Mouse (Mus musculus) hindbrain, embryonic 16.5 days (tissue): ENCODE results near the gene Napsa. TPM values are rescaled to one million over a fixed set of nuclear protein-coding genes. Genes with fewer than 3 reads are reported as not detected.

ENCODE experiments used
- ATAC-seq: fragments of 200-750 bp; cut with Nextera tagmentation; 2 replicates; pipeline ENCODE4 v1.8.0; 2017; ENCODE audit warnings: moderate TSS enrichment, moderate library complexity
- H3K27ac ChIP-seq: fragments of 300-500 bp; sonication (generic); 2 replicates; pipeline ENCODE4 v1.5.1; 2014; ENCODE audit warnings: low read depth, mild to moderate bottlenecking, control low read depth, low read length, moderate library complexity
- H3K27me3 ChIP-seq: fragments of 300-500 bp; sonication (generic); replicated peaks from 2 replicates; pipeline ENCODE4 v1.6.1; 2014; ENCODE audit warnings: low read length; ENCODE audit not compliant: control insufficient read depth, insufficient read depth
- H3K36me3 ChIP-seq: fragments of 300-500 bp; sonication (generic); 2 replicates; pipeline ENCODE4 v1.6.1; 2014; ENCODE audit warnings: mild to moderate bottlenecking, low read length, moderate library complexity, mixed read lengths; ENCODE audit not compliant: control insufficient read depth, insufficient read depth
- H3K4me1 ChIP-seq: fragments of 300-500 bp; sonication (generic); 2 replicates; pipeline ENCODE4 v1.6.1; 2014; ENCODE audit warnings: low read depth, low read length; ENCODE audit not compliant: control insufficient read depth, insufficient read depth
- H3K4me2 ChIP-seq: fragments of 300-500 bp; sonication (generic); 2 replicates; pipeline ENCODE4 v1.6.1; 2014; ENCODE audit warnings: mild to moderate bottlenecking, low read length, control low read depth, moderate library complexity
- H3K4me3 ChIP-seq: fragments of 300-500 bp; sonication (generic); 2 replicates; pipeline ENCODE4 v1.5.1; 2014; ENCODE audit warnings: mild to moderate bottlenecking, low read length, control low read depth, moderate library complexity
- H3K9ac ChIP-seq: fragments of 300-500 bp; sonication (generic); 2 replicates; pipeline ENCODE4 v1.6.1; 2014; ENCODE audit warnings: low read depth, mild to moderate bottlenecking, control low read depth, low read length, moderate library complexity
- H3K9me3 ChIP-seq: fragments of 300-500 bp; sonication (generic); 2 replicates; pipeline ENCODE4 v1.6.1; 2014; ENCODE audit warnings: mild to moderate bottlenecking, low read length, moderate library complexity; ENCODE audit not compliant: control insufficient read depth
- WGBS: fragments of 180-500 bp; shearing (Covaris S2); extraction: QIAGEN DNeasy Blood & Tissue Kit; methylation state at CpG from one replicate; pipeline ENCODE4 v1.1.7; 2014; 5-methylcytosine and 5-hydroxymethylcytosine counted together
- polyA plus RNA-seq: library from polyadenylated mRNA; unstranded; fragments of >200 nt; fragmentation: Nextera tagmentation; extraction: Ambion mirVana; gene quantifications from 2 replicates; pipeline ENCODE4 v1.2.1, GENCODE M21; 2015

Gene Napsa
- polyA plus RNA-seq, 1 experiment from 2014 or later: 1.6 TPM

DNA sequence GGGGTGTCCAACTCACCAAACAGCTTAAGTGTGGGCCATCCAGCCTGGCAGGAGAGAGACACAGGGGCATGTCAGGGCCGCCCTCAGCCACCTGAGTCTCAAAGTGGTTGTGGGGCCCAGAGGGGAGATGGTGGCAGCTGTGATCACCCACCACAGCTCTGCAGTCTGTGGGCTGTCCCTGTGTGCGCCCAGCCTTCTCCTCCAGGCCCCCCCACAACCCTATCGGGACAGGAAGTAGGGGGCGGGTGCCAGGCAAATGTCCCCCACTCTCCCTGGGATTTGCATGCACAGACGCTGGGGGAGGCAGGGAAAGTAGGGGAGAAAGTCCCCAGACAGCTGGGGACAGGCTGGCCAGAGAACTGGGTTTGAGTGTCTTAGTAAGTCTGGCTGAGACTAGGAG, 41.0 kb upstream of the Napsa start:
- 52% methylated on average over 5 of the region's 5 CpGs for WGBS

GRCm38 (mm10) chr7:44531946-44532732, 40.0 kb upstream of the Napsa start, which contains the start of gene Spib:
TSS of gene Spib (minus strand) at chr7:44532071.
- Histone ChIP-seq H3K9me3 (no peaks in the 10 kb centered on the region), H3K27me3 (0 out of 2 replicates have a peak, but pooled peaks cover 4% of the 10 kb centered on the region), H3K36me3 (no peaks in the 10 kb centered on the region), H3K4me3 (no peak within 1 kb of the TSS), H3K4me1 (peaks cover 7% of the 10 kb centered on the region; the same call in 1 of the 2 replicates), H3K4me2 (no peak within 1 kb of the TSS), H3K9ac (no peak within 1 kb of the TSS), H3K27ac (no peak within 1 kb of the TSS)
- WGBS: 81% methylated on average over 4 of the region's 4 CpGs
- ATAC-seq: no peak

More for the DNA sequence above, 41.0 kb upstream of the Napsa start:
- Histone ChIP-seq H3K27ac (no peak overlapping the region), H3K9me3 (no peaks in the 10 kb centered on the region), H3K27me3 (0 out of 2 replicates have a peak, but pooled peaks cover 4% of the 10 kb centered on the region), H3K4me2 (no peak overlapping the region), H3K4me1 (peaks cover 7% of the 10 kb centered on the region; the same call in 1 of the 2 replicates), H3K4me3 (no peak overlapping the region), H3K36me3 (no peaks in the 10 kb centered on the region), H3K9ac (no peak overlapping the region)
- no peak for ATAC-seq

DNA sequence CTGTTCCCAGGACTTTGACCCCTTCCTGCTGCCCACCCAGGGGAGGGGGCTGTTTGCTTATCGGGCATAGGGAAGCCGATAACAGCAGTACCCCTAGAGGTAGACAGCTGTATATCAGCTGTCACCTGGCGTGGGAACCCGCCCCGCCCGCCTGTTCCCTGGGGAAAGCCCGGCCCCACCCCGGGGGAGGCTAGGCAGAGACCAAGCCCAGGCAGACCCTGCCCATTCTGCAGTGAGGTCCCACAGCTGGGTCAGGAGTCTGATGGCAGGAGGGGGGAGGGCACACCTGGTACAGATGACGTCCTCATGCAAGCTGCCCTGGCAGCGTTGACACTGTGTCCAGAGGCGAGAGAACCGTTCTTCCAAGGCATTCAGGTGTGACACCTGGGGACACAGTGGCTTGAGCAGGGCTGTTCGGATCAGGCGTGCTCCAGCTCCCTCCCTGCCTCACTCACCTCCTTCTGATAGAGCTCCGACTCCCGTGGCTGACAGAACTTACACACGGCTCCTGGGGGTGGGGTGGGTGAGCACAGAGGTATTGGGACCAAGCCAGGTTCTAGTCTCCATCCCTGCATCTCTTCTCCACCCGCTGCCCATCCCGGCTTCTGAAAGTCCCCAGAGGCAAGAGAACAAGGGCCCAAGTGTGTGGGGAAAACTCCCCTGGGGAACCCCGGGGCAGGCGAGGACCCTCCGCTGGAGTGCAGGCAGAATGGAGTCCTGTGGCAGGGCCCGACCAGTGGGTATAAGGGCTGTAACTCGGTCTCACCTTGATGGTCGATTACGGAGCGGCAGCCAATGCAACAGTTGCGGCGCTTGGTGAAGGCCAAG, 39.0 kb upstream of the Napsa start:
- 0 out of 2 replicates have a peak, but pooled peaks cover 4% of the 10 kb centered on the region for H3K27me3 ChIP-seq
- H3K36me3 ChIP-seq: no peaks in the 10 kb centered on the region; the same call in 1 of the 2 replicates
- 93% methylated on average over 28 of the region's 29 CpGs for WGBS
- H3K4me1 ChIP-seq: peaks cover 2% of the 10 kb centered on the region; the same call in 1 of the 2 replicates
- no peak overlapping the region for H3K4me3 ChIP-seq
- no peak for ATAC-seq
- H3K9ac ChIP-seq: no peak overlapping the region
- no peak overlapping the region for H3K27ac ChIP-seq
- no peaks in the 10 kb centered on the region for H3K9me3 ChIP-seq
- no peak overlapping the region for H3K4me2 ChIP-seq

DNA sequence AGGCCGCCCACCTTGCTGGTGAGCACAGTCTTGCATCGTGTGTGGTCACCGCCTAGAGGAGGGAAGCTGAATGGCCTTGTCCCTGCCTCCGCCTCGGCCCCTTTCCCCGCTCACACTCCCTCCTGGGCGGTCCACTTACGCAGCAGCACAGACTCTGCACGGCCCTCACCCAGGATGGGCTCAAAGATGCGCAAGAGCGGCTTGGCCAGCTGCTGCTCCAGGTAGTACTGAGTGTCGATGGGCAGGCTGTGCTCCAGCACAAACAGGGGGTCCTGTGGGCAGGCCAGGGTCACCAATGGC, 38.5 kb upstream of the Napsa start:
- no peak for ATAC-seq
- Histone ChIP-seq H3K9me3 (no peaks in the 10 kb centered on the region), H3K27me3 (0 out of 2 replicates have a peak, but pooled peaks cover 4% of the 10 kb centered on the region), H3K4me3 (no peak overlapping the region), H3K9ac (no peak overlapping the region), H3K36me3 (no peaks in the 10 kb centered on the region; the same call in 1 of the 2 replicates), H3K4me2 (no peak overlapping the region), H3K27ac (no peak overlapping the region), H3K4me1 (no peaks in the 10 kb centered on the region)
- 75% methylated on average over 12 of the region's 12 CpGs for WGBS

GRCm38 (mm10) chr7:44534242-44534641, 37.9 kb upstream of the Napsa start:
- no peak overlapping the region for H3K4me2 ChIP-seq
- H3K9ac ChIP-seq: no peak overlapping the region
- no peaks in the 10 kb centered on the region; the same call in 1 of the 2 replicates for H3K36me3 ChIP-seq
- ATAC-seq: no peak
- H3K27me3 ChIP-seq: no peaks in the 10 kb centered on the region
- no peak overlapping the region for H3K4me3 ChIP-seq
- no peak overlapping the region for H3K27ac ChIP-seq
- no peaks in the 10 kb centered on the region for H3K4me1 ChIP-seq
- whole genome bisulfite sequencing: 88% methylated on average over 13 of the region's 13 CpGs
- H3K9me3 ChIP-seq: no peaks in the 10 kb centered on the region

DNA sequence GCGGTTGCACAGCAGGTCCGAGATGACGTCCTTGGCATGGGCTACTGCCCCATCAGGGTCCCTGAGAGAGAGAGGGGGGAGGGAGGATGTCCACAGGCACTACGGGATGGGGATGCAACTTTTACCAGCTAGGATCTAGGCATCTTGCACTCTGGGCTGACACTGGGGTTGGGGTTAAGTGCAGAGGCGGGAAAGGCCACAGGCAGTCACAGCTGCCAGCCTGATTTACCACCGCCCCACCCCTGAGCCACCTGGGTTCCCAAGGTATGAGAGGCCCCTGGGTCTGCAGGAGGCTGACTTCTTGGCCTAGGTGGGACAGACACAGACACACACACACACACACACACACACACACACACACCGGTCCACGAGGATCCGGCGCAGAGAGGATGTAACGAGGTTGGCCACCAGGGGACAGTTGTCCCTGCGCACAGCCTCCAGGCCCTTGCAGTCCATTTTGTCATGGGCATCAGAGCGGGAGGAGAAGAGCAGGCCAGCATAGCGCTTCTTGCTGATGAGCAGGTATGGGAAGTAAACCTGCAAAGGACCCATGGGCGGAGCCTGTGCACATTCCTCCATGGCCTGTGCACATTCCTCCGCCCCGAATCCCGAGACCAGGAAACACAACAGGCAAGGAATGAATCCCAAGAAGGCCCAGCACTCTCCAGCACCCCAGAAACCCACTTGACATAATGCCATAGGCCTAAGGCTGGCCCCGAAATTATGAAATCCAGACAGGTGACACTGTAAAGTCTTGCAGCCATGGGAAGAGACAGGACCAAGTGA, 37.3 kb upstream of the Napsa start:
- H3K4me1 ChIP-seq: no peaks in the 10 kb centered on the region
- ATAC-seq: no peak
- H3K4me2 ChIP-seq: no peak overlapping the region
- 85% methylated on average over 19 of the region's 19 CpGs for WGBS
- H3K36me3 ChIP-seq: peaks cover 3% of the 10 kb centered on the region; the same call in 1 of the 2 replicates
- H3K9me3 ChIP-seq: no peaks in the 10 kb centered on the region
- H3K27ac ChIP-seq: no peak overlapping the region
- no peaks in the 10 kb centered on the region for H3K27me3 ChIP-seq
- H3K9ac ChIP-seq: no peak overlapping the region
- H3K4me3 ChIP-seq: no peak overlapping the region

GRCm38 (mm10) chr7:44535657-44536589, 36.3 kb upstream of the Napsa start:
- H3K27ac ChIP-seq: no peak overlapping the region
- H3K9me3 ChIP-seq: no peaks in the 10 kb centered on the region
- H3K27me3 ChIP-seq: no peaks in the 10 kb centered on the region
- H3K36me3 ChIP-seq: peaks cover 9% of the 10 kb centered on the region
- no peaks in the 10 kb centered on the region for H3K4me1 ChIP-seq
- H3K4me2 ChIP-seq: no peak overlapping the region
- H3K9ac ChIP-seq: peak overlapping the region; percentile 13; the same call in 1 of the 2 replicates
- no peak for ATAC-seq
- WGBS: 94% methylated on average over 27 of the region's 27 CpGs
- no peak overlapping the region for H3K4me3 ChIP-seq

DNA sequence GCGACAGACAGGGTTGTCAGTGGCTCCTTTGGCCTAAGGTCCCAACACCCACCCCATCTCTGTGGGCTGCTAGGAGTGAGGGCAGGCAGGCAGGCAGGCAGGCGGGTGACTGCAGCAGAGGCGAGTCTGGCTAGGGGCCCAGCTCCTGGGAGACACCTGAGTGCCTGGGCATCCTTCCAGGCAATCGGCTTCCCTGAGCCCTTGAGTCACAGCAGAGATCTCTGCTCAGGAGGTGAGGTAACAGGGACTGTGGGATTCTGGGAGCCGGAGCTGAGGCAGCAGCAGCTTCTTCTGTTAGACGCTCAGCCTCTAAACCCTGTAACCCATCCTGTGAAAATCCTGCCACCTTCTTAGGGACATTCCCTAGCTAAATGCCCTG, 35.6 kb upstream of the Napsa start:
- H3K36me3 ChIP-seq: peaks cover 9% of the 10 kb centered on the region
- H3K27ac ChIP-seq: no peak overlapping the region
- no peaks in the 10 kb centered on the region for H3K4me1 ChIP-seq
- 77% methylated on average over 6 of the region's 6 CpGs for WGBS
- ATAC-seq: no peak
- no peaks in the 10 kb centered on the region for H3K9me3 ChIP-seq
- no peak overlapping the region for H3K4me2 ChIP-seq
- no peak overlapping the region for H3K4me3 ChIP-seq
- H3K27me3 ChIP-seq: no peaks in the 10 kb centered on the region
- 0 out of 2 replicates have a peak overlapping the region, but pooled peaks have one; percentile 3 for H3K9ac ChIP-seq
